Mouse (Mus musculus) WW6 (cell line): Measurements from ENCODE around the gene Sstr4.

Experiments
- DNase-seq: peaks from one replicate; pipeline ENCODE4 v3.0.0-alpha.2; 2013; ENCODE audit warnings: low read depth, low spot score

Gene Sstr4

GRCm38 (mm10) chr2:148429001-148429505 is 33.9 kb downstream of the Sstr4 start:
- DNase-seq: no peak

- no peak for DNase-seq
Measured at GRCm38 (mm10) chr2:148430941-148431340, 35.8 kb downstream of the Sstr4 start.

- DNase-seq: no peak
Measured at GRCm38 (mm10) chr2:148432346-148432745, 37.2 kb downstream of the Sstr4 start.

GRCm38 (mm10) chr2:148436285-148436684 is 41.1 kb downstream of the Sstr4 start:
- DNase-seq: no peak

- no peak for DNase-seq
Measured at GRCm38 (mm10) chr2:148439691-148440276, 44.6 kb downstream of the Sstr4 start.

- DNase-seq: no peak
Measured at GRCm38 (mm10) chr2:148441421-148441820, 46.3 kb downstream of the Sstr4 start.

GRCm38 (mm10) chr2:148442172-148442571 is 47.0 kb downstream of the Sstr4 start:
- DNase-seq: no peak

GRCm38 (mm10) chr2:148442710-148443109 is 47.6 kb downstream of the Sstr4 start:
- DNase-seq: no peak

GRCm38 (mm10) chr2:148443249-148443958 is 48.3 kb downstream of the Sstr4 start, which contains the start of gene Cd93:
Gene Cd93, minus strand, starts transcription at chr2:148443563.
- DNase-seq: no peak

GRCm38 (mm10) chr2:148444472-148444871 is 49.3 kb downstream of the Sstr4 start:
- DNase-seq: no peak

GRCm38 (mm10) chr2:148445616-148446015 is 50.5 kb downstream of the Sstr4 start:
- DNase-seq: no peak
